Mouse (Mus musculus): Measurements from ENCODE around the gene Mylk. TPM values are rescaled to one million over a fixed set of nuclear protein-coding genes. Genes with fewer than 3 reads are reported as not detected.

Mylk gene
- polyA plus RNA-seq, 1 experiment from 2014 or later: 4.7 TPM

- WGBS: 3% methylated on average over 9 of the region's 10 CpGs
- H3K27me3 ChIP-seq: peaks cover 16% of the 10 kb centered on the region
- H3K9me3 ChIP-seq: no peaks in the 10 kb centered on the region
- H3K4me1 ChIP-seq (replicated peaks): peaks cover 25% of the 10 kb centered on the region
- no peak for ATAC-seq (ENCODE audit: insufficient number of reproducible peaks, insufficient read depth, low FRiP score, low TSS enrichment, low read depth)
- peak overlapping the region; percentile 50 for H3K4me2 ChIP-seq
- 0 out of 2 replicates have a peak overlapping the region, but pooled peaks have one; percentile 12 for H3K9ac ChIP-seq (replicated peaks)
- peak overlapping the region; percentile 12; the same call in 1 of the 2 replicates for H3K4me3 ChIP-seq (replicated peaks)
- H3K27ac ChIP-seq: no peak overlapping the region
- no peaks in the 10 kb centered on the region for H3K36me3 ChIP-seq
Observed at GRCm38 (mm10) chr16:35000923-35001560, 256.0 kb downstream of the Mylk start.

GRCm38 (mm10) chr16:35004356-35004755, 259.3 kb downstream of the Mylk start:
- Histone ChIP-seq H3K27me3 (peaks cover 13% of the 10 kb centered on the region), H3K27ac (no peak overlapping the region), H3K36me3 (no peaks in the 10 kb centered on the region), H3K4me2 (no peak overlapping the region), H3K9ac (replicated peaks) (no peak overlapping the region), H3K4me3 (replicated peaks) (no peak overlapping the region), H3K9me3 (no peaks in the 10 kb centered on the region), H3K4me1 (replicated peaks) (peaks cover 11% of the 10 kb centered on the region)
- 79% methylated on average over 5 of the region's 5 CpGs for WGBS
- ATAC-seq (ENCODE audit: insufficient number of reproducible peaks, insufficient read depth, low FRiP score, low TSS enrichment, low read depth): no peak

- Histone ChIP-seq H3K27ac (no peak overlapping the region), H3K4me3 (replicated peaks) (no peak overlapping the region), H3K36me3 (no peaks in the 10 kb centered on the region), H3K9ac (replicated peaks) (no peak overlapping the region), H3K9me3 (no peaks in the 10 kb centered on the region), H3K4me2 (no peak overlapping the region), H3K4me1 (replicated peaks) (peaks cover 11% of the 10 kb centered on the region), H3K27me3 (peaks cover 12% of the 10 kb centered on the region)
- ATAC-seq (ENCODE audit: insufficient number of reproducible peaks, insufficient read depth, low FRiP score, low TSS enrichment, low read depth): no peak
- 87% methylated on average over 2 of the region's 2 CpGs for WGBS
Observed at GRCm38 (mm10) chr16:35004756-35005155, 259.7 kb downstream of the Mylk start.

DNA sequence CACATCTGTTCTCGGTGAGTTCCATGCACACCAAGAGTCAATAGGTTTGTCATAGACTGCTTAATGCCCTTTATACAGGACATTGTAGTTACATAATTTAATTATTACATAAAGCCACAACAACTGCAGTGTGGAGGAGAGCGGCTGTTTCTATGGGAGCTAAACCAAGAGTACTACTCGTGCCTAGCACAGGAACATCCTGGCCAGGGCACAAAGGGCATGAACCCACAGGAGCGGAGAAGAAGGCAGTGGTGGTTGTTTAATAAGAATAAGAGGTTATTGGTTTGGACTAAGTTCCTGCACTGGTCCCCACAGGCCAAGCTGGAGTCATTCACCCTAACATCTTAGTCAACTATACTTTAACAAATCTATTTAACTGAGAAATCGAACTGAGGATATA, 261.2 kb downstream of the Mylk start:
- Histone ChIP-seq H3K4me1 (replicated peaks) (peaks cover 3% of the 10 kb centered on the region), H3K9me3 (no peaks in the 10 kb centered on the region), H3K4me2 (no peak overlapping the region), H3K9ac (replicated peaks) (no peak overlapping the region), H3K27ac (no peak overlapping the region), H3K4me3 (replicated peaks) (no peak overlapping the region), H3K27me3 (peaks cover under 1% of the 10 kb centered on the region), H3K36me3 (no peaks in the 10 kb centered on the region)
- WGBS: 72% methylated on average over 5 of the region's 5 CpGs
- no peak for ATAC-seq (ENCODE audit: insufficient number of reproducible peaks, insufficient read depth, low FRiP score, low TSS enrichment, low read depth)

GRCm38 (mm10) chr16:35007361-35007760, 262.4 kb downstream of the Mylk start:
- no peak for ATAC-seq (ENCODE audit: insufficient number of reproducible peaks, insufficient read depth, low FRiP score, low TSS enrichment, low read depth)
- H3K27ac ChIP-seq: no peak overlapping the region
- no peaks in the 10 kb centered on the region; the same call in 1 of the 2 replicates for H3K27me3 ChIP-seq
- H3K9me3 ChIP-seq: no peaks in the 10 kb centered on the region
- no peak overlapping the region for H3K4me3 ChIP-seq (replicated peaks)
- no peaks in the 10 kb centered on the region for H3K4me1 ChIP-seq (replicated peaks)
- 84% methylated on average over 1 of the region's 1 CpGs for WGBS
- H3K36me3 ChIP-seq: no peaks in the 10 kb centered on the region
- no peak overlapping the region for H3K4me2 ChIP-seq
- H3K9ac ChIP-seq (replicated peaks): no peak overlapping the region

DNA sequence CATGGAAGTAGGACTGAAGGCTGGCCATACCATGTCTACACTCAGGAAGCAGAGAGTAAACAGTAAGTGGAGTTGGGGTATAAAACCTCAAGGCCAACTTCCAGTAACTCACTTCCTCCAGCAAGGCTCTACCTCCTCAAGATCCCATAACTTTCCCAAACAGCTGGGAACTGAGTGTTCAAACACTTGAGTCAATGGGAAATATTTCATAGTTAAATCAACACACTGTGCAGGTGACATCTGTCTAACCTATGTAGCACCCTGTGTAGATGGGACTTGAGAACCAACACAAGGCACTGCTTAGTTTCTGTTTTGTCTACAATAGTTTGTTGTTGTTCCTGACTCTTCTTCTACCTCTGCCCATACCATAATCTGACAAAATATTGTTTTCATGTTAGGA, 263.4 kb downstream of the Mylk start:
- H3K4me1 ChIP-seq (replicated peaks): no peaks in the 10 kb centered on the region
- no peak overlapping the region for H3K9ac ChIP-seq (replicated peaks)
- H3K27ac ChIP-seq: no peak overlapping the region
- H3K4me2 ChIP-seq: no peak overlapping the region
- H3K36me3 ChIP-seq: no peaks in the 10 kb centered on the region
- ATAC-seq (ENCODE audit: insufficient number of reproducible peaks, insufficient read depth, low FRiP score, low TSS enrichment, low read depth): no peak
- no peak overlapping the region for H3K4me3 ChIP-seq (replicated peaks)
- H3K9me3 ChIP-seq: no peaks in the 10 kb centered on the region
- H3K27me3 ChIP-seq: no peaks in the 10 kb centered on the region; the same call in 1 of the 2 replicates

GRCm38 (mm10) chr16:35013501-35013900, 268.5 kb downstream of the Mylk start:
- 84% methylated on average over 2 of the region's 2 CpGs for WGBS
- Histone ChIP-seq H3K36me3 (no peaks in the 10 kb centered on the region), H3K4me2 (no peak overlapping the region), H3K27ac (no peak overlapping the region), H3K9me3 (no peaks in the 10 kb centered on the region), H3K9ac (replicated peaks) (no peak overlapping the region), H3K4me1 (replicated peaks) (no peaks in the 10 kb centered on the region), H3K4me3 (replicated peaks) (no peak overlapping the region), H3K27me3 (peaks cover 4% of the 10 kb centered on the region; the same call in 1 of the 2 replicates)
- no peak for ATAC-seq (ENCODE audit: insufficient number of reproducible peaks, insufficient read depth, low FRiP score, low TSS enrichment, low read depth)

DNA sequence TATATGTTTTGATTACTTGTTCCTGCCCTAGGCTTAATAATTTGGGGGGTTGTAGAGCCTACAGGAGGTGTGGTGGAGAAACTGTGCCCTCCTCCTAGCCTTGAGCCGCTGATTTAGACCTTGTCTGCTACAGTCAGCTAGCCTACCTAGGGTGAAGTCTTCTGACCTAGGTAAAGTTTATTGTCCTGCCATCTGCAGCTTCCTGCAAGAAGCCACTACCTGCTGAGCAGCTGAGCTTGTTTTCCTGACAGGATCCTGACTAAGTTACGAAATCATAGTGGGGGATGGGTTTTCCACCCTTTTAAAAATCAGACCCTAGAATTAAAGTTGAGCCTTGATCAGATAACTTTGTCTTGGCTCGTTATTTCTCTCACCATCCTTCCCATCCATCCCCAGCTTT, 271.5 kb downstream of the Mylk start:
- Histone ChIP-seq H3K36me3 (no peaks in the 10 kb centered on the region), H3K4me2 (no peak overlapping the region), H3K4me3 (replicated peaks) (no peak overlapping the region), H3K27me3 (peaks cover 14% of the 10 kb centered on the region), H3K4me1 (replicated peaks) (no peaks in the 10 kb centered on the region), H3K9me3 (no peaks in the 10 kb centered on the region), H3K27ac (no peak overlapping the region), H3K9ac (replicated peaks) (no peak overlapping the region)
- 61% methylated on average over 3 of the region's 3 CpGs for WGBS
- ATAC-seq (ENCODE audit: insufficient number of reproducible peaks, insufficient read depth, low FRiP score, low TSS enrichment, low read depth): no peak

DNA sequence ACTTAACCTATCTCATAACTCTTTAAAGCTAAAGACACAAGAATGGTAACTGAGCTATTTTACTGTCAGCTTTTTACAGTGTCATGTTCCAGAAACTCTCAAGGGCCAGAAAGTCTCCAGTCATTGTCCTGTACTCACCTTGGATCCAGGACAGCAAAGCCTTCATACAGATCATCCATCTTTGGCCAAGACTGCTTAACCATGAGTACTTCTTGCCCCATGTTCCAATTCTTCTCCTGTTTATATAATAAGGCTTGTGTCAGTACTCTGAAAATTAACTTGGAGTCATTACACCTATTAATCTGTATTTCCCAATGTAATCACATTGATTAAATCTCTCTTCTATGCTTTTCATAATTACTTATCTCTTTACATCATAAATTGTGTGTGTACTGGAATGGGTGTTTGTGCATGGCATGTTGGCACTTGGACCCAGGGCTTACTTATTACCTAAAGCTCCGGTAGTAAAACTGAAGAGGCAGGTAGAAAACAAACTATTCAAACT, 273.5 kb downstream of the Mylk start:
- Histone ChIP-seq H3K9ac (replicated peaks) (no peak overlapping the region), H3K4me1 (replicated peaks) (no peaks in the 10 kb centered on the region; the same call in 1 of the 2 replicates), H3K27ac (no peak overlapping the region), H3K4me2 (no peak overlapping the region), H3K4me3 (replicated peaks) (no peak overlapping the region), H3K36me3 (no peaks in the 10 kb centered on the region), H3K27me3 (peaks cover 14% of the 10 kb centered on the region), H3K9me3 (no peaks in the 10 kb centered on the region)
- no peak for ATAC-seq (ENCODE audit: insufficient number of reproducible peaks, insufficient read depth, low FRiP score, low TSS enrichment, low read depth)
- WGBS: 82% methylated on average over 1 of the region's 1 CpGs

DNA sequence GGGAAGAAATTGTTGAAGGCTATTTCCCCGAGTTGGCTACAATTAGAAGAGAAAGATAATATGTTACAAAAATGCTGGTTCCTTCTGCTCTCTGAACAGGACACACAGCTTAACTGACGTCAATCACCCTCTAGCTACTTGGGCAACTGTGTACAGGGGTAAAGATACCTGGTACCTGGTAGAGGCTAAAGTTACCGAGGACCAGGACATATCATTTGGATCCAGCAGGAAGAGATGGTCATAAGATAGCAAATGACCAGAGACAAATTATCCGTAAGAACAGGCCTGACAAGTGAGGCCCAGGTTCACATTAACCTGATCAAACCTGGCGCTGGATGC, 276.9 kb downstream of the Mylk start:
- WGBS: 53% methylated on average over 5 of the region's 5 CpGs
- Histone ChIP-seq H3K27ac (no peak overlapping the region), H3K9ac (replicated peaks) (no peak overlapping the region), H3K4me2 (peak overlapping the region; percentile 58), H3K36me3 (peaks cover 4% of the 10 kb centered on the region; the same call in 1 of the 2 replicates), H3K9me3 (no peaks in the 10 kb centered on the region), H3K27me3 (peaks cover 14% of the 10 kb centered on the region), H3K4me3 (replicated peaks) (peak overlapping the region; percentile 87), H3K4me1 (replicated peaks) (peaks cover 4% of the 10 kb centered on the region)
- ATAC-seq (ENCODE audit: insufficient number of reproducible peaks, insufficient read depth, low FRiP score, low TSS enrichment, low read depth): peak; percentile 52; the same call in 1 of the 2 replicates

- Histone ChIP-seq H3K4me3 (replicated peaks) (peak within 1 kb of the TSS; percentile 87), H3K9me3 (no peaks in the 10 kb centered on the region), H3K27ac (peak within 1 kb of the TSS; percentile 84), H3K9ac (replicated peaks) (peak within 1 kb of the TSS; percentile 85), H3K4me2 (peak within 1 kb of the TSS; percentile 58), H3K27me3 (peaks cover 14% of the 10 kb centered on the region), H3K4me1 (replicated peaks) (peaks cover 4% of the 10 kb centered on the region), H3K36me3 (peaks cover 8% of the 10 kb centered on the region; the same call in 1 of the 2 replicates)
- under 1% methylated on average over 87 of the region's 97 CpGs for WGBS
- ATAC-seq (ENCODE audit: insufficient number of reproducible peaks, insufficient read depth, low FRiP score, low TSS enrichment, low read depth): peak; percentile 98
Observed at GRCm38 (mm10) chr16:35022242-35023137, 277.5 kb downstream of the Mylk start, which contains the start of gene Hacd2. Hacd2 (plus strand) TSS chr16:35022428.

Measured in limb, embryonic 12.5 days (tissue).